Mouse (Mus musculus) spleen, embryonic (tissue): Measurements from ENCODE around the gene Atp6v1b1.

Experiments used
- CTCF ChIA-PET: fragments of 350-600 bp; sonication (Branson Sonifier 250); formaldehyde crosslinking; loops from one replicate; lab custom pipeline; 2022; lab: Charles Lee

Atp6v1b1 gene

GRCm38 (mm10) chr6:83742761-83743160 lies at the start of gene Atp6v1b1:
Gene Atp6v1b1 (plus strand): TSS chr6:83742990.
- CTCF ChIA-PET: no interaction called here

- CTCF ChIA-PET: interaction anchor here (0.6 to 0.8 kb wide), 2 partner anchors 36 to 111 kb away, joined by 4 to 6 read pairs; no protein-coding TSS in a partner anchor
These were observed 49.0 kb upstream of the Atp6v1b1 start for GRCm38 (mm10) chr6:83693835-83694234.

GRCm38 (mm10) chr6:83695731-83696130 lies 47.1 kb upstream of the Atp6v1b1 start:
- CTCF ChIA-PET: no interaction called here

GRCm38 (mm10) chr6:83696684-83697083 lies 46.1 kb upstream of the Atp6v1b1 start:
- CTCF ChIA-PET: interaction anchor here (0.5 kb wide), 1 partner anchor 253 kb away, joined by 10 read pairs; no protein-coding TSS in a partner anchor

GRCm38 (mm10) chr6:83697932-83698331 lies 44.9 kb upstream of the Atp6v1b1 start:
- CTCF ChIA-PET: interaction anchor here (0.7 kb wide), 1 partner anchor 21 kb away, joined by 15 read pairs; no protein-coding TSS in a partner anchor

- CTCF ChIA-PET: no interaction called here
These were observed 42.8 kb upstream of the Atp6v1b1 start for GRCm38 (mm10) chr6:83699971-83700370.

GRCm38 (mm10) chr6:83701001-83701400 lies 41.8 kb upstream of the Atp6v1b1 start:
- CTCF ChIA-PET: interaction anchor here (2.0 kb wide), 1 partner anchor 18 kb away, joined by 11 read pairs; no protein-coding TSS in a partner anchor

- CTCF ChIA-PET: interaction anchor here (2.0 kb wide), 1 partner anchor 17 kb away, joined by 11 read pairs; no protein-coding TSS in a partner anchor
These were observed 40.4 kb upstream of the Atp6v1b1 start for GRCm38 (mm10) chr6:83702146-83702999.

GRCm38 (mm10) chr6:83703000-83703721 lies 39.6 kb upstream of the Atp6v1b1 start:
- CTCF ChIA-PET: interaction anchor here (2.0 kb wide), 1 partner anchor 16 kb away, joined by 11 read pairs; no protein-coding TSS in a partner anchor

- CTCF ChIA-PET: no interaction called here
These were observed 39.1 kb upstream of the Atp6v1b1 start for GRCm38 (mm10) chr6:83703722-83704078.

GRCm38 (mm10) chr6:83704294-83704693 lies 38.5 kb upstream of the Atp6v1b1 start:
- CTCF ChIA-PET: no interaction called here

GRCm38 (mm10) chr6:83704701-83705100 lies 38.1 kb upstream of the Atp6v1b1 start:
- CTCF ChIA-PET: no interaction called here

- CTCF ChIA-PET: no interaction called here
These were observed 34.9 kb upstream of the Atp6v1b1 start for GRCm38 (mm10) chr6:83707738-83708510.

GRCm38 (mm10) chr6:83710361-83711066 lies 32.3 kb upstream of the Atp6v1b1 start:
- CTCF ChIA-PET: no interaction called here

GRCm38 (mm10) chr6:83711067-83711675 lies 31.6 kb upstream of the Atp6v1b1 start, which contains the start of gene Vax2:
Gene Vax2 (plus strand): TSS chr6:83711264.
- CTCF ChIA-PET: interaction anchor here (0.6 kb wide), 1 partner anchor 14 kb away, joined by 4 read pairs; no protein-coding TSS in a partner anchor

- CTCF ChIA-PET: interaction anchor here (0.6 kb wide), 1 partner anchor 13 kb away, joined by 4 read pairs; no protein-coding TSS in a partner anchor
These were observed 30.9 kb upstream of the Atp6v1b1 start for GRCm38 (mm10) chr6:83711725-83712475.

- CTCF ChIA-PET: no interaction called here
These were observed 29.3 kb upstream of the Atp6v1b1 start for GRCm38 (mm10) chr6:83713271-83714136.
